Mouse (Mus musculus): ENCODE results near the gene Gpr35. TPM values are rescaled to one million over a fixed set of nuclear protein-coding genes. Genes with fewer than 3 reads are reported as not detected.

Gpr35 gene
- total and polyA plus RNA-seq, 3 experiments, result 0.21 to 1.7 (median 0.44) TPM

DNA sequence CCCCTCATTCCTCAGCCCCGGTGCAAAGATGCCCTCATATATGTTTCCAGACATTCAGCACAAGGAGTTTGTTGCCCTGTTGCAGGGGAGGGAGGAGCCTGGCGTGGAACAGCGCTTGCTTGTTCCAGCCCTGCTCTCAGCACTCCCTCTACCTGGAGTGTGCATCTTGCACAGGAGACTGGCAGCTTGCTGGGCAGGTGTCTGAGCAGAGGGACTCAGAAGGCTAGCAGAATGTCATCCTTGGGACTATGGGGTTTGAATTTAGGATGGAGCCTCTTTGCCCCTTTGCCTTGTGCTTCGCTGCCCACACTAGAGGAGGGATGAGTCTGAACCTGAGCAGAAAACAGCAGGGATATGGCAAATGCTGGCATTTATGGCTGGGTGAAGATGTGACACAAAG is 10.9 kb upstream of the Gpr35 start:
- DNase-seq (ENCODE audit: extremely low read depth), result no peak
- no peaks in the 10 kb centered on the region for H3K9me3 ChIP-seq (replicated peaks; ENCODE audit: low read length)
- H3K27ac ChIP-seq (ENCODE audit: insufficient read depth, low read depth), result no peak overlapping the region
- H3K4me2 ChIP-seq (ENCODE audit: insufficient read depth, low read depth, poor library complexity, severe bottlenecking), result no peak overlapping the region
- no peak overlapping the region for H3K9ac ChIP-seq (ENCODE audit: insufficient read depth, low read depth)
- dilution Hi-C loops (cut with MboI; ENCODE audit: extremely low pct_ligation_motif_present, extremely low pct_unique_long_range_greater_than_20kb, low sequenced_read_pairs), result no loop called here
- TF ChIP-seq USF2 (conservative IDR thresholded peaks at IDR 0.05; ENCODE audit: low read depth, low read length), result no peak
- no peak for TF ChIP-seq USF1 (IDR thresholded peaks at IDR 0.05; ENCODE audit: low read depth, low read length)
- TF ChIP-seq RCOR1 (conservative IDR thresholded peaks at IDR 0.05; ENCODE audit: low read depth, low read length), result no peak
- no peak for TF ChIP-seq POLR2A (IDR thresholded peaks at IDR 0.05; ENCODE audit: low read depth, low read length)
- TF ChIP-seq MAFK (IDR thresholded peaks at IDR 0.05; ENCODE audit: insufficient replicate concordance, low read length), result no peak
- TF ChIP-seq MYC (IDR thresholded peaks at IDR 0.05; ENCODE audit: low read depth, low read length), result no peak
- TF ChIP-seq ETS1 (conservative IDR thresholded peaks at IDR 0.05; ENCODE audit: low read depth, low read length), result no peak
- TF ChIP-seq MXI1 (IDR thresholded peaks at IDR 0.05; ENCODE audit: low read depth, low read length), result no peak
- TF ChIP-seq POLR2AphosphoS2 (IDR thresholded peaks at IDR 0.05; ENCODE audit: low read depth, low read length), result no peak
- no peak overlapping the region for H3K4me3 ChIP-seq (replicated peaks in 1 of 3; ENCODE audit: low read depth in 2 of 3, low read length in 2 of 3, poor library complexity in 1 of 3)
- H3K79me2 ChIP-seq (replicated peaks; ENCODE audit: control insufficient read depth, extremely low read depth, insufficient read depth, poor library complexity, severe bottlenecking), result peaks cover 4% of the 10 kb centered on the region
- peaks cover 8 to 16% of the 10 kb centered on the region in 2 experiments for H3K4me1 ChIP-seq (ENCODE audit: control insufficient read depth in 1 of 2, insufficient read depth in 2 of 2)
- H3K27me3 ChIP-seq (replicated peaks), result no peaks in the 10 kb centered on the region
- in situ Hi-C loops (cut with MboI; ENCODE audit: low pct_ligation_motif_present, low pct_unique_long_range_greater_than_20kb, low sequenced_read_pairs), result loop anchor here (10.0 kb wide), 1 partner anchor 135 kb away; no protein-coding TSS in a partner anchor
- H3K36me3 ChIP-seq (replicated peaks in 1 of 2; ENCODE audit: control insufficient read depth in 1 of 2, insufficient read depth in 1 of 2, low read length in 1 of 2), result peaks cover 50 to 73% of the 10 kb centered on the region in 2 experiments

DNA sequence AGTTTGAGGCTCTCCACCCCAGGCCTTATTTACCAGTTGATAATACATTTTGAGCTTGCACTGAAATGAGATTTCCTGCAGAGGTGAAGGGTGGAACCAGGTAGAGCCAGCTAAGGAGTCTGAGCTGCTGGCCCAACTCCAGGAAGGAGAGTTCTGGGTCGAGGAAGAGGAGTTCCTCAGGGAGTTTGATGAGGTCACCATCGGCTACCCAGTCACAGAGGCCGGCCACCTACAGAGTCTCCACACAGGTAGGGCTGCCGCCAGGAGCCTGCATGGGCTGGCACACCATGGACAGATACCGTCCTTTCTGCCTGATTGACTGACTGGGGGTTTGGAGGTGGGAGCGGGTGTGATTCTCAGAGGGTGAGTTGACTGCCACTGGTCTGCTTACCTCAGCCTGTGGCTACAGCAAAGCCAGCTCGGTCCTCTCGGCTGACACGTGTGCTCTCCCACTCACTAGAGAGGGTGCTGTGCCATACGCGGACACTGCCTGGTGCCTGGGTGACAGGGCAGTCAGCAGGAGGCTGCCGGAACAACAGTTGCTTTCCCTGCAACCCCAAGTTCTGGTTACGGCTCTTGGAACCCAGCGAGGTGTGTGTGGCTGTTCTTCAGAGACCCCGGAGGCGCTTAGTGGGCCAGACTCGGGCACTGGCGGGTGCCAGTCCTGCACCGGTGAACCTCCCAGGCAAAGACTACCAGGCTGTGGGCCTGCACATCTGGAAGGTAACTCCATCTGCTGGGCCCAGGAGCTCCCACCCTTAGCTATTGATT is 7.3 kb upstream of the Gpr35 start:
- dilution Hi-C loops (cut with MboI; ENCODE audit: extremely low pct_ligation_motif_present, extremely low pct_unique_long_range_greater_than_20kb, low sequenced_read_pairs), result no loop called here
- Histone ChIP-seq H3K4me2 (ENCODE audit: insufficient read depth, low read depth, poor library complexity, severe bottlenecking) (no peak overlapping the region), H3K9ac (ENCODE audit: insufficient read depth, low read depth) (no peak overlapping the region), H3K27me3 (replicated peaks) (no peaks in the 10 kb centered on the region), H3K36me3 (replicated peaks in 1 of 2; ENCODE audit: control insufficient read depth in 1 of 2, insufficient read depth in 1 of 2, low read length in 1 of 2) (peaks cover 72 to 96% of the 10 kb centered on the region in 2 experiments), H3K4me3 (replicated peaks in 1 of 3; ENCODE audit: low read depth in 2 of 3, low read length in 2 of 3, poor library complexity in 1 of 3) (no peak overlapping the region), H3K4me1 (ENCODE audit: control insufficient read depth in 1 of 2, insufficient read depth in 2 of 2) (no peaks in the 10 kb centered on the region), H3K79me2 (replicated peaks; ENCODE audit: control insufficient read depth, extremely low read depth, insufficient read depth, poor library complexity, severe bottlenecking) (no peaks in the 10 kb centered on the region), H3K9me3 (replicated peaks; ENCODE audit: low read length) (no peaks in the 10 kb centered on the region), H3K27ac (ENCODE audit: insufficient read depth, low read depth) (no peak overlapping the region)
- DNase-seq (ENCODE audit: extremely low read depth), result no peak
- in situ Hi-C loops (cut with MboI; ENCODE audit: low pct_ligation_motif_present, low pct_unique_long_range_greater_than_20kb, low sequenced_read_pairs), result loop anchor here (10.0 kb wide), 1 partner anchor 131 kb away; no protein-coding TSS in a partner anchor
- TF ChIP-seq PAX5 (IDR thresholded peaks at IDR 0.05; ENCODE audit: low read length) (no peak), RAD21 (IDR thresholded peaks at IDR 0.05; ENCODE audit: low read depth, low read length) (no peak), TBP (conservative IDR thresholded peaks at IDR 0.05; ENCODE audit: low read depth, low read length) (no peak)

DNA sequence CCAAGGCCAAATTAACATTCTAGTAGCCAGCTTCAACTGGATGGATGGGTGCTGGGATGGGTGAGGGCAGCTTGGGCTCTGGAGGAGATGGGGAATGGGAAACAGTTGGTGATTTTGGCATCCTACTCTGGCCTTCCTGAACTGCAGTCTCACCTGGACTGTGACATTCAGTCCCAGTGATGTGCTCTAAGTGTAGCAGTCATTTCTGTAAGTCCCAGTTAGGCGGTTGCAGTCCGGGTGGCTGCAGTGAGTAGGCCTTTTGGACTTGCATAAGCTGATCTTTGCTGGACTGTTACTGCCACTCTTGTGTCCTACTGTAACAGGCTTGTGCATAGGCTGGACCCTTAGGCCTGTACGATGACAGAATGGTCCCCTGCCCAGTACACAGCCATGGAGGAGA is 2.7 kb upstream of the Gpr35 start:
- no peak for DNase-seq (ENCODE audit: extremely low read depth)
- no peaks in the 10 kb centered on the region for H3K79me2 ChIP-seq (replicated peaks; ENCODE audit: control insufficient read depth, extremely low read depth, insufficient read depth, poor library complexity, severe bottlenecking)
- in situ Hi-C loops (cut with MboI; ENCODE audit: low pct_ligation_motif_present, low pct_unique_long_range_greater_than_20kb, low sequenced_read_pairs) (loop anchor here (10.0 kb wide), 1 partner anchor 127 kb away; no protein-coding TSS in a partner anchor), dilution Hi-C loops (cut with MboI; ENCODE audit: extremely low pct_ligation_motif_present, extremely low pct_unique_long_range_greater_than_20kb, low sequenced_read_pairs) (no loop called here)
- no peaks in the 10 kb centered on the region for H3K27me3 ChIP-seq (replicated peaks)
- H3K4me3 ChIP-seq (replicated peaks in 1 of 3; ENCODE audit: low read depth in 2 of 3, low read length in 2 of 3, poor library complexity in 1 of 3), result no peak overlapping the region
- H3K36me3 ChIP-seq (replicated peaks in 1 of 2; ENCODE audit: control insufficient read depth in 1 of 2, insufficient read depth in 1 of 2, low read length in 1 of 2), result peaks cover 46 to 86% of the 10 kb centered on the region in 2 experiments
- TF ChIP-seq ETS1 (conservative IDR thresholded peaks at IDR 0.05; ENCODE audit: low read depth, low read length) (no peak), ZMIZ1 (IDR thresholded peaks at IDR 0.05; ENCODE audit: low read depth, low read length) (no peak), E2F4 (IDR thresholded peaks at IDR 0.05; ENCODE audit: insufficient replicate concordance, low read depth, low read length) (no peak), RAD21 (IDR thresholded peaks at IDR 0.05; ENCODE audit: low read depth, low read length) (no peak), RCOR1 (conservative IDR thresholded peaks at IDR 0.05; ENCODE audit: low read depth, low read length) (no peak), ZNF384 (IDR thresholded peaks at IDR 0.05; ENCODE audit: low read depth, low read length) (no peak), USF1 (IDR thresholded peaks at IDR 0.05; ENCODE audit: low read depth, low read length) (no peak), EP300 (IDR thresholded peaks at IDR 0.05; ENCODE audit: low read length) (no peak), ZC3H11A (IDR thresholded peaks at IDR 0.05; ENCODE audit: low read depth, low read length) (no peak), USF2 (conservative IDR thresholded peaks at IDR 0.05; ENCODE audit: low read depth, low read length) (no peak), ELF1 (IDR thresholded peaks at IDR 0.05; ENCODE audit: low read depth, low read length) (no peak), BHLHE40 (IDR thresholded peaks at IDR 0.05; ENCODE audit: low read depth, low read length) (no peak), TBP (conservative IDR thresholded peaks at IDR 0.05; ENCODE audit: low read depth, low read length) (no peak), SMC3 (IDR thresholded peaks at IDR 0.05; ENCODE audit: low read depth, low read length) (no peak)
- no peaks in the 10 kb centered on the region for H3K9me3 ChIP-seq (replicated peaks; ENCODE audit: low read length)
- H3K4me1 ChIP-seq (ENCODE audit: control insufficient read depth in 1 of 2, insufficient read depth in 2 of 2), result peaks cover 2 to 7% of the 10 kb centered on the region in 2 experiments; a peak in 1 of 4 replicates
- no peak overlapping the region for H3K27ac ChIP-seq (ENCODE audit: insufficient read depth, low read depth)
- no peak overlapping the region for H3K9ac ChIP-seq (ENCODE audit: insufficient read depth, low read depth)
- H3K4me2 ChIP-seq (ENCODE audit: insufficient read depth, low read depth, poor library complexity, severe bottlenecking), result no peak overlapping the region

Measured in CH12.LX (cell line).